Mouse (Mus musculus) CH12.LX (cell line): ENCODE measurements around the gene Traf5.

ENCODE experiments used
- BHLHE40 ChIP-seq: IDR thresholded peaks from 2 replicates; pipeline ENCODE4 v1.6.1; 2011; ENCODE audit warnings: mild to moderate bottlenecking, low read depth, low read length, improper control_type of control experiment
- CTCF ChIP-seq, 2 experiments: IDR thresholded peaks in 1 of 2; conservative IDR thresholded peaks in 1 of 2; 2 replicates each; pipeline ENCODE4 v1.5.1; 2011 to 2012; ENCODE audit warnings: low read depth in 2 of 2, low read length in 2 of 2, improper control_type of control experiment in 1 of 2, inconsistent platforms in 1 of 2, mild to moderate bottlenecking in 1 of 2, moderate library complexity in 1 of 2
- E2F4 ChIP-seq: IDR thresholded peaks from 2 replicates; pipeline ENCODE4 v1.6.1; 2011; ENCODE audit warnings: low read depth, low read length, improper control_type of control experiment; ENCODE audit not compliant: insufficient replicate concordance
- EP300 ChIP-seq: IDR thresholded peaks from 2 replicates; pipeline ENCODE4 v1.6.1; 2011; ENCODE audit warnings: low read length, improper control_type of control experiment
- ETS1 ChIP-seq: conservative IDR thresholded peaks from 2 replicates; pipeline ENCODE4 v1.6.1; 2012; ENCODE audit warnings: low read depth, mild to moderate bottlenecking, inconsistent platforms, low read length, improper control_type of control experiment, moderate library complexity
- HCFC1 ChIP-seq: IDR thresholded peaks from 2 replicates; pipeline ENCODE4 v1.6.1; 2012; ENCODE audit warnings: low read depth, mild to moderate bottlenecking, inconsistent platforms, low read length, improper control_type of control experiment
- KAT2A ChIP-seq: IDR thresholded peaks from 2 replicates; pipeline ENCODE4 v1.6.1; 2012; ENCODE audit warnings: low read length, improper control_type of control experiment, inconsistent platforms; ENCODE audit not compliant: insufficient replicate concordance
- MAX ChIP-seq: IDR thresholded peaks from 2 replicates; pipeline ENCODE4 v1.6.1; 2011; ENCODE audit warnings: low read length, improper control_type of control experiment
- POLR2A ChIP-seq: IDR thresholded peaks from 2 replicates; pipeline ENCODE4 v1.6.1; 2011; ENCODE audit warnings: low read depth, mild to moderate bottlenecking, improper control_type of control experiment, low read length
- TCF12 ChIP-seq: IDR thresholded peaks from 2 replicates; pipeline ENCODE4 v1.6.1; 2014; ENCODE audit warnings: low read depth, mild to moderate bottlenecking, inconsistent platforms, low read length, improper control_type of control experiment
- USF1 ChIP-seq: IDR thresholded peaks from 2 replicates; pipeline ENCODE4 v1.6.1; 2014; ENCODE audit warnings: low read depth, mild to moderate bottlenecking, inconsistent platforms, low read length, improper control_type of control experiment
- ZMIZ1 ChIP-seq: IDR thresholded peaks from 2 replicates; pipeline ENCODE4 v1.6.1; 2012; ENCODE audit warnings: low read depth, mild to moderate bottlenecking, inconsistent platforms, low read length, improper control_type of control experiment
- ZNF384 ChIP-seq: IDR thresholded peaks from 2 replicates; pipeline ENCODE4 v1.6.1; 2012; ENCODE audit warnings: low read depth, low read length, improper control_type of control experiment, inconsistent platforms

DNA sequence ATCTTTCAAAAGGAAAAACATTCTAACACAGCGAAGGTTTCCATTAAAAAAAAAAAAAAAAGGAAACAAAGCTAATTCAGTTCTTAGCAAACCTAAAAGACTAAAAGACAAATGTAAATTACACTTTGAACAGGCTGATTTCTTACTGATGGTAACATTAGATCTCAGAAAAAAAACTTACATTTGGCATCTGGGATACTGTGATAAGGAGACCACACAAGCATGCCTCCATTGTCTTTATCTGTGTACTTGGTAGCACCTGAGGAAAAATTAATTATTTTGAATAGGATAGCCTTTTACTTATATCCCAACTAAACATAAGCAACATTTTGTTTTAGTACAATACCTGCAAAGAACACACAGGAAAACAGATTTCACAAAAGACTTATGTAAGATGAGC lies 37.8 kb upstream of the Traf5 start:
- TF ChIP-seq ETS1 = no peak
- no peak for TF ChIP-seq EP300
- TF ChIP-seq TCF12 = no peak
- no peak for TF ChIP-seq CTCF (conservative IDR thresholded peaks at IDR 0.05 in 1 of 2, IDR thresholded peaks at IDR 0.05 in 1 of 2; ENCODE audit: low read depth in 2 of 2, low read length in 2 of 2)
- no peak for TF ChIP-seq E2F4
- TF ChIP-seq POLR2A = no peak
- no peak for TF ChIP-seq HCFC1
- TF ChIP-seq USF1 = no peak
- no peak for TF ChIP-seq KAT2A
- TF ChIP-seq MAX = no peak
- TF ChIP-seq ZMIZ1 = no peak
- no peak for TF ChIP-seq BHLHE40
- no peak for TF ChIP-seq ZNF384
